Mouse (Mus musculus) neural tube, embryonic 14.5 days (tissue): ENCODE data around the gene Slc35b4. TPM values are rescaled to one million over a fixed set of nuclear protein-coding genes. Genes with fewer than 3 reads are reported as not detected.

ENCODE experiments used
- ATAC-seq: fragments of 200-750 bp; cut with Nextera tagmentation; 2 replicates; pipeline ENCODE4 v1.8.0; 2017; ENCODE audit warnings: low read depth, mild to moderate bottlenecking, moderate TSS enrichment, moderate library complexity
- H3K27ac ChIP-seq: fragments of 300-500 bp; sonication (generic); 2 replicates; pipeline ENCODE4 v1.5.1; 2014; ENCODE audit warnings: low read depth, mild to moderate bottlenecking, control low read depth, low read length, moderate library complexity, mixed read lengths
- H3K27me3 ChIP-seq: fragments of 300-500 bp; sonication (generic); 2 replicates; pipeline ENCODE4 v1.6.1; 2014; ENCODE audit warnings: low read length; ENCODE audit not compliant: control insufficient read depth, insufficient read depth
- H3K36me3 ChIP-seq: fragments of 300-500 bp; sonication (generic); 2 replicates; pipeline ENCODE4 v1.6.1; 2014; ENCODE audit warnings: low read length, mixed read lengths; ENCODE audit not compliant: control insufficient read depth, insufficient read depth
- H3K4me1 ChIP-seq: fragments of 300-500 bp; sonication (generic); 2 replicates; pipeline ENCODE4 v1.6.1; 2014; ENCODE audit warnings: low read length; ENCODE audit not compliant: control insufficient read depth, insufficient read depth
- H3K4me2 ChIP-seq: fragments of 300-500 bp; sonication (generic); 2 replicates; pipeline ENCODE4 v1.6.1; 2014; ENCODE audit warnings: mild to moderate bottlenecking, low read depth, low read length, control low read depth
- H3K4me3 ChIP-seq: fragments of 300-500 bp; sonication (generic); 2 replicates; pipeline ENCODE4 v1.5.1; 2014; ENCODE audit warnings: low read depth, low read length, control low read depth, mixed read lengths
- H3K9ac ChIP-seq: fragments of 300-500 bp; sonication (generic); replicated peaks from 2 replicates; pipeline ENCODE4 v1.6.1; 2014; ENCODE audit warnings: low read depth, mild to moderate bottlenecking, control low read depth, low read length, mixed read lengths
- H3K9me3 ChIP-seq: fragments of 300-500 bp; sonication (generic); 2 replicates; pipeline ENCODE4 v1.6.1; 2016; ENCODE audit warnings: low read length; ENCODE audit not compliant: control insufficient read depth
- WGBS: fragments of 180-500 bp; shearing (Covaris S2); extraction: QIAGEN DNeasy Blood & Tissue Kit; methylation state at CpG from one replicate; pipeline ENCODE4 v1.1.7; 2014; 5-methylcytosine and 5-hydroxymethylcytosine counted together
- polyA plus RNA-seq: library from polyadenylated mRNA; unstranded; fragments of >200 nt; fragmentation: Nextera tagmentation; extraction: Ambion mirVana; gene quantifications from 2 replicates; pipeline ENCODE4 v1.2.1, GENCODE M21; 2014

The Slc35b4 gene
- polyA plus RNA-seq, 1 experiment from 2014 or later, result 45.7 TPM

DNA sequence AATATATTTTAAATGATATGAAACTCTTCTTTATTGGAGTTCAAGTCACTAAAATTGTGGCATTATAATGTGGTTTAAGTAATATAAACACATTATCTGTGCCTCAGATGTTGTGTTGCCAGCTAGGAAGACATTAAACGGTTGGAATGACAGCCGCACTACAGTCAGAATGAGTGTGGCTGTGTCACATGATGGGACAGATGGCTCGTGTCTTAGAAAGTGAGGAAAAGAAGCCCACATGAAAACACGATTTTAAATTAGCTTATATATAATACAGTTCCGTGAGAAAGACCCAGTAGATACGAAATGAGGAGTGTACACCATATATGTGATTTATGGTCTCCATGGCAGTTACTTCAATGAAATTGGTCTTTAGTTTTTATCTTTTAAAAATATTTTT is 65.5 kb downstream of the Slc35b4 start:
- Histone ChIP-seq H3K4me3 (no peak overlapping the region), H3K4me1 (peaks cover 4% of the 10 kb centered on the region; the same call in 1 of the 2 replicates), H3K27me3 (no peaks in the 10 kb centered on the region), H3K36me3 (no peaks in the 10 kb centered on the region), H3K4me2 (no peak overlapping the region), H3K9ac (no peak overlapping the region), H3K9me3 (no peaks in the 10 kb centered on the region), H3K27ac (no peak overlapping the region)
- no peak for ATAC-seq
- WGBS, result 38% methylated on average over 6 of the region's 6 CpGs

- no peak overlapping the region for H3K4me3 ChIP-seq
- no peak overlapping the region for H3K9ac ChIP-seq
- 17% methylated on average over 10 of the region's 10 CpGs for WGBS
- H3K9me3 ChIP-seq, result no peaks in the 10 kb centered on the region
- no peak overlapping the region for H3K4me2 ChIP-seq
- H3K27me3 ChIP-seq, result no peaks in the 10 kb centered on the region
- 0 out of 2 replicates have a peak, but pooled peaks have one; percentile 31 for ATAC-seq
- H3K36me3 ChIP-seq, result no peaks in the 10 kb centered on the region
- peaks cover 4% of the 10 kb centered on the region; the same call in 1 of the 2 replicates for H3K4me1 ChIP-seq
- no peak overlapping the region for H3K27ac ChIP-seq
Measured at GRCm38 (mm10) chr6:34110571-34110970, 66.3 kb downstream of the Slc35b4 start.

Other genes with a start within 250 kb of the Slc35b4 start
- 1.3 and 2.9 TPM in 2 replicates for gene Lrguk, start 147.7 kb downstream of the Slc35b4 start, polyA plus RNA-seq
- gene Akr1b3, start 140.4 kb upstream of the Slc35b4 start, polyA plus RNA-seq, result 107 and 112 TPM in 2 replicates
- 5.2 and 9.0 TPM in 2 replicates for gene Akr1b8, start 177.0 kb upstream of the Slc35b4 start, polyA plus RNA-seq
- gene Akr1b10, start 207.1 kb upstream of the Slc35b4 start, polyA plus RNA-seq, result 10.1 and 14.0 TPM in 2 replicates
- 0.21 TPM in 1 of 2 replicates, not detected in the other for gene Akr1b7, start 235.2 kb upstream of the Slc35b4 start, polyA plus RNA-seq